Mouse (Mus musculus) myocyte (in vitro differentiated cells): Measurements from ENCODE around the gene Unc119.

Experiments
- MAX ChIP-seq: IDR thresholded peaks from one replicate; pipeline ENCODE4 v1.6.1; 2011; ENCODE audit warnings: low read depth, mild to moderate bottlenecking, control low read depth
- MYOD1 ChIP-seq, 3 experiments: IDR thresholded peaks; one replicate each; pipeline ENCODE4 v1.6.1; 2011; ENCODE audit warnings: control low read depth in 2 of 3, low read depth in 2 of 3, mild to moderate bottlenecking in 2 of 3, moderate library complexity in 1 of 3; ENCODE audit not compliant: insufficient read length in 2 of 3, control insufficient read depth in 1 of 3
- USF1 ChIP-seq: IDR thresholded peaks from one replicate; pipeline ENCODE4 v1.6.1; 2011; ENCODE audit warnings: low read depth, mild to moderate bottlenecking, control low read depth, moderate library complexity

GRCm38 (mm10) chr11:78344890-78345715, 1.8 kb downstream of the Unc119 start:
- TF ChIP-seq MAX (no peak), USF1 (no peak), MYOD1 (IDR thresholded peaks at IDR 0.05; ENCODE audit: control insufficient read depth in 1 of 3, insufficient read length in 2 of 3, low read depth in 2 of 3) (peak in 1 of 3 experiments; percentile 2)
